Mouse (Mus musculus) heart, postnatal 0 days (tissue): ENCODE data around the gene Dock8. TPM values are rescaled to one million over a fixed set of nuclear protein-coding genes. Genes with fewer than 3 reads are reported as not detected.

Experiments
- ATAC-seq: fragments of 200-750 bp; cut with Nextera tagmentation; 2 replicates; pipeline ENCODE4 v1.8.0; 2017; ENCODE audit warnings: low read depth, moderate number of reproducible peaks, moderate library complexity; ENCODE audit not compliant: insufficient read depth
- DNase-seq: peaks from one replicate; pipeline ENCODE4 v3.0.0-alpha.2; 2016; ENCODE audit warnings: low spot score
- H3K27ac ChIP-seq: fragments of 300-500 bp; sonication (generic); 2 replicates; pipeline ENCODE4 v1.5.1; 2014; ENCODE audit warnings: low read depth, mild to moderate bottlenecking
- H3K27me3 ChIP-seq: fragments of 300-500 bp; sonication (generic); 2 replicates; pipeline ENCODE4 v1.6.1; 2014; ENCODE audit warnings: low read length, mixed read lengths; ENCODE audit not compliant: control insufficient read depth, insufficient read depth
- H3K36me3 ChIP-seq: fragments of 300-500 bp; sonication (generic); replicated peaks from 2 replicates; pipeline ENCODE4 v1.6.1; 2014; ENCODE audit warnings: low read length, mixed read lengths; ENCODE audit not compliant: control insufficient read depth, insufficient read depth
- H3K4me1 ChIP-seq: fragments of 300-500 bp; sonication (generic); 2 replicates; pipeline ENCODE4 v1.6.1; 2014; ENCODE audit warnings: antibody characterized with exemption; ENCODE audit not compliant: control insufficient read depth, insufficient read depth
- H3K4me2 ChIP-seq: fragments of 300-500 bp; sonication (generic); 2 replicates; pipeline ENCODE4 v1.6.1; 2014; ENCODE audit warnings: low read depth, mild to moderate bottlenecking, low read length, moderate library complexity
- H3K4me3 ChIP-seq: fragments of 300-500 bp; sonication (generic); 2 replicates; pipeline ENCODE4 v1.5.1; 2014; ENCODE audit warnings: low read depth, low read length
- H3K9ac ChIP-seq: fragments of 300-500 bp; sonication (generic); replicated peaks from 2 replicates; pipeline ENCODE4 v1.6.1; 2014; ENCODE audit warnings: low read depth, low read length, mixed read lengths
- H3K9me3 ChIP-seq: fragments of 300-500 bp; sonication (generic); replicated peaks from 2 replicates; pipeline ENCODE4 v1.6.1; 2016; ENCODE audit warnings: low read length; ENCODE audit not compliant: control insufficient read depth
- CTCF ChIP-seq: IDR thresholded peaks from 2 replicates; pipeline ENCODE4 v1.5.1; 2016; ENCODE audit warnings: antibody characterized with exemption, control low read depth, low read depth
- EP300 ChIP-seq: IDR thresholded peaks from 2 replicates; pipeline ENCODE4 v1.6.1; 2016; ENCODE audit warnings: antibody characterized with exemption, low read depth
- WGBS: fragments of 180-500 bp; shearing (Covaris S2); extraction: QIAGEN DNeasy Blood & Tissue Kit; methylation state at CpG from one replicate; pipeline ENCODE4 v1.1.7; 2014; 5-methylcytosine and 5-hydroxymethylcytosine counted together
- polyA plus RNA-seq: library from polyadenylated mRNA; unstranded; fragments of >200 nt; fragmentation: Nextera tagmentation; extraction: Ambion mirVana; gene quantifications from 2 replicates; pipeline ENCODE4 v1.2.1, GENCODE M21; 2015
- total RNA-seq: library from RNA; depleted of rRNA; stranded (reverse); fragments of >200 nt; gene quantifications from 2 replicates; pipeline ENCODE4 v1.2.3, GENCODE M21; 2014; ENCODE audit warnings: low replicate concordance

Dock8 gene
- total and polyA plus RNA-seq, 2 experiments from 2014 or later = 2.4 to 6.0 TPM

GRCm38 (mm10) chr19:24983050-24983449 is 16.3 kb upstream of the Dock8 start:
- Histone ChIP-seq H3K36me3 (no peaks in the 10 kb centered on the region), H3K4me1 (no peaks in the 10 kb centered on the region), H3K4me2 (no peak overlapping the region), H3K27ac (no peak overlapping the region), H3K4me3 (no peak overlapping the region), H3K9ac (no peak overlapping the region), H3K27me3 (no peaks in the 10 kb centered on the region), H3K9me3 (no peaks in the 10 kb centered on the region)
- WGBS = 81% methylated on average over 4 of the region's 4 CpGs
- no peak for TF ChIP-seq EP300
- no peak for TF ChIP-seq CTCF
- no peak for ATAC-seq
- no peak for DNase-seq

- no peaks in the 10 kb centered on the region for H3K4me1 ChIP-seq
- no peak overlapping the region for H3K4me3 ChIP-seq
- no peak overlapping the region for H3K27ac ChIP-seq
- DNase-seq (no peak), ATAC-seq (no peak)
- H3K27me3 ChIP-seq = no peaks in the 10 kb centered on the region
- WGBS = 77% methylated on average over 7 of the region's 7 CpGs
- no peaks in the 10 kb centered on the region for H3K36me3 ChIP-seq
- no peak for TF ChIP-seq CTCF
- no peak for TF ChIP-seq EP300
- H3K9ac ChIP-seq = no peak overlapping the region
- no peaks in the 10 kb centered on the region for H3K9me3 ChIP-seq
- no peak overlapping the region for H3K4me2 ChIP-seq
Observed at GRCm38 (mm10) chr19:24983857-24984498, 15.4 kb upstream of the Dock8 start.

GRCm38 (mm10) chr19:24985045-24985444 is 14.3 kb upstream of the Dock8 start:
- TF ChIP-seq EP300 (no peak), CTCF (no peak)
- Histone ChIP-seq H3K27ac (no peak overlapping the region), H3K9ac (no peak overlapping the region), H3K4me1 (no peaks in the 10 kb centered on the region), H3K9me3 (no peaks in the 10 kb centered on the region), H3K27me3 (no peaks in the 10 kb centered on the region), H3K4me2 (no peak overlapping the region), H3K4me3 (no peak overlapping the region), H3K36me3 (no peaks in the 10 kb centered on the region)
- no peak for ATAC-seq
- 83% methylated on average over 2 of the region's 2 CpGs for WGBS
- DNase-seq = no peak

- no peaks in the 10 kb centered on the region for H3K27me3 ChIP-seq
- DNase-seq (no peak), ATAC-seq (no peak)
- H3K36me3 ChIP-seq = no peaks in the 10 kb centered on the region
- 68% methylated on average over 4 of the region's 4 CpGs for WGBS
- H3K4me1 ChIP-seq = no peaks in the 10 kb centered on the region
- H3K9me3 ChIP-seq = no peaks in the 10 kb centered on the region
- no peak for TF ChIP-seq CTCF
- TF ChIP-seq EP300 = no peak
- no peak overlapping the region for H3K27ac ChIP-seq
- no peak overlapping the region for H3K4me2 ChIP-seq
- H3K9ac ChIP-seq = no peak overlapping the region
- H3K4me3 ChIP-seq = no peak overlapping the region
Observed at GRCm38 (mm10) chr19:24987355-24987754, 12.0 kb upstream of the Dock8 start.

GRCm38 (mm10) chr19:24988831-24989230 is 10.5 kb upstream of the Dock8 start:
- Histone ChIP-seq H3K4me3 (no peak overlapping the region), H3K27ac (no peak overlapping the region), H3K4me1 (no peaks in the 10 kb centered on the region), H3K9me3 (no peaks in the 10 kb centered on the region), H3K4me2 (no peak overlapping the region), H3K36me3 (no peaks in the 10 kb centered on the region), H3K27me3 (no peaks in the 10 kb centered on the region), H3K9ac (no peak overlapping the region)
- 30% methylated on average over 5 of the region's 5 CpGs for WGBS
- no peak for TF ChIP-seq EP300
- no peak for TF ChIP-seq CTCF
- DNase-seq = peak; percentile 21
- ATAC-seq = 0 out of 2 replicates have a peak, but pooled peaks have one; percentile 27

GRCm38 (mm10) chr19:24990138-24990822 is 9.1 kb upstream of the Dock8 start:
- WGBS = 60% methylated on average over 7 of the region's 7 CpGs
- H3K4me2 ChIP-seq = no peak overlapping the region
- H3K4me1 ChIP-seq = no peaks in the 10 kb centered on the region
- no peak overlapping the region for H3K27ac ChIP-seq
- ATAC-seq (no peak), DNase-seq (no peak)
- no peak overlapping the region for H3K9ac ChIP-seq
- TF ChIP-seq CTCF (no peak), EP300 (no peak)
- no peaks in the 10 kb centered on the region for H3K36me3 ChIP-seq
- no peaks in the 10 kb centered on the region for H3K27me3 ChIP-seq
- no peak overlapping the region for H3K4me3 ChIP-seq
- no peaks in the 10 kb centered on the region for H3K9me3 ChIP-seq
